22 mouse cellular contexts compared by ENCODE assay signal in the genomic region with DNA sequence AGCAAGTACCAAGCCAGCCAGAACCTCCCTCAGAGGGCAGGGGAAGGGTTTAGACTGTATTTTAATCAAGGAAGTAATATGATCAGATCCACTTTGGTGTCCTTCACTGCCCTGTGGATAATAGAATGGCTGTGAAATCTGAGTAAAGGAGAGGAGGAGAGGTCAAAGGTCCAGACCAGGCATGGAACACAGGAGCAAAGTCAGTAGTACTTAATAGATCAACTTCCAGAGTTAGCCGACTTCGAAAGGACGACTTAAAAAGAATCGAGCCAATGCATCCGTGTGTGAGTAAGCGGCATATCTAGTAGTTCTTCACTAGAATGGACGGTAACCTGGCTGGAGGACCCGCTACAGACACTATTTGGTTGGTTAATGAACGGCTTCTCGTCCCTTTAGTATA.
"Had no signal": no experiment of that assay in that cellular context is flagged by ENCODE, and none has a peak within 500 bp of the region (broad histone marks: within the 10 kb centered on the region; RNA-seq: fewer than 3 reads in every experiment).

No protein-coding gene starts in this region.

- H3K4me1 ChIP-seq: heart, embryonic 13.5 days; heart, embryonic 15.5 days; hindbrain, embryonic 13.5 days; hindbrain, embryonic 15.5 days; limb, embryonic 13.5 days; limb, embryonic 15.5 days; liver, embryonic 13.5 days; liver, embryonic 15.5 days had no signal

- H3K9ac ChIP-seq: forebrain, postnatal 0 days; heart, embryonic 13.5 days; heart, embryonic 15.5 days; hindbrain, embryonic 13.5 days; hindbrain, embryonic 15.5 days; limb, embryonic 13.5 days; limb, embryonic 15.5 days; liver, embryonic 13.5 days; liver, embryonic 15.5 days had no signal

- H3K27me3 ChIP-seq: heart, embryonic 13.5 days; heart, embryonic 15.5 days; hindbrain, embryonic 13.5 days; hindbrain, embryonic 15.5 days; limb, embryonic 13.5 days; limb, embryonic 15.5 days; liver, embryonic 13.5 days; liver, embryonic 15.5 days had no signal

- H3K27ac ChIP-seq: heart, embryonic 13.5 days; heart, embryonic 15.5 days; hindbrain, embryonic 13.5 days; hindbrain, embryonic 15.5 days; hindbrain, postnatal 0 days; limb, embryonic 13.5 days; limb, embryonic 15.5 days; liver, embryonic 13.5 days; liver, embryonic 15.5 days had no signal

- H3K36me3 ChIP-seq: heart, embryonic 13.5 days; heart, embryonic 15.5 days; hindbrain, embryonic 13.5 days; hindbrain, embryonic 15.5 days; limb, embryonic 13.5 days; limb, embryonic 15.5 days; liver, embryonic 13.5 days; liver, embryonic 15.5 days had no signal

- H3K4me2 ChIP-seq: heart, embryonic 11.5 days; heart, embryonic 13.5 days; heart, embryonic 15.5 days; hindbrain, embryonic 13.5 days; hindbrain, embryonic 15.5 days; limb, embryonic 13.5 days; limb, embryonic 15.5 days; liver, embryonic 11.5 days; liver, embryonic 13.5 days; liver, embryonic 15.5 days had no signal

- ATAC-seq: forebrain, postnatal 0 days; hindbrain, postnatal 0 days; intestine, embryonic 16.5 days had no signal

- DNase-seq: forebrain, postnatal 0 days; gastrocnemius, postnatal 14 days; gastrocnemius, postnatal 36 days; heart, adult 18-20 months; heart, postnatal 14 days; heart, postnatal 36 days; kidney, adult 11 months; layer of hippocampus, adult 9-11 months; layer of hippocampus, postnatal 36 days; left cerebral cortex, postnatal 4 days; liver, embryonic 13.5 days had no signal

- H3K4me3 ChIP-seq: heart, embryonic 13.5 days; heart, embryonic 15.5 days; hindbrain, embryonic 13.5 days; hindbrain, embryonic 15.5 days; limb, embryonic 13.5 days; limb, embryonic 15.5 days; liver, embryonic 13.5 days; liver, embryonic 15.5 days had no signal

- H3K9me3 ChIP-seq: heart, embryonic 13.5 days; heart, embryonic 15.5 days; hindbrain, embryonic 13.5 days; hindbrain, embryonic 15.5 days; limb, embryonic 13.5 days; limb, embryonic 15.5 days; liver, embryonic 13.5 days; liver, embryonic 15.5 days had no signal
